Mouse (Mus musculus): Measurements from ENCODE around the gene Gm7029.
"Not testable (repeated sequence)": the region's sequence is repeated elsewhere in the genome, so short reads cannot be mapped to it uniquely, and the experiment has no call there.

Gene Gm7029

GRCm38 (mm10) chr17:33873537-33873936, at the start of gene Gm7029:
Gene Gm7029 (plus strand): TSS chr17:33873837.
- DNase-seq (ENCODE audit: low spot score): not testable (repeated sequence)

GRCm38 (mm10) chr17:33824084-33824996, 49.3 kb upstream of the Gm7029 start, which contains the start of the genes Rps28 and Ndufa7:
Gene Rps28 (minus strand): TSS chr17:33824562.
Gene Ndufa7 (plus strand): TSS chr17:33824572.
- peak; percentile 98 for DNase-seq (ENCODE audit: low spot score)

GRCm38 (mm10) chr17:33824997-33825330, 48.7 kb upstream of the Gm7029 start:
- DNase-seq (ENCODE audit: low spot score): not testable (repeated sequence)

DNA sequence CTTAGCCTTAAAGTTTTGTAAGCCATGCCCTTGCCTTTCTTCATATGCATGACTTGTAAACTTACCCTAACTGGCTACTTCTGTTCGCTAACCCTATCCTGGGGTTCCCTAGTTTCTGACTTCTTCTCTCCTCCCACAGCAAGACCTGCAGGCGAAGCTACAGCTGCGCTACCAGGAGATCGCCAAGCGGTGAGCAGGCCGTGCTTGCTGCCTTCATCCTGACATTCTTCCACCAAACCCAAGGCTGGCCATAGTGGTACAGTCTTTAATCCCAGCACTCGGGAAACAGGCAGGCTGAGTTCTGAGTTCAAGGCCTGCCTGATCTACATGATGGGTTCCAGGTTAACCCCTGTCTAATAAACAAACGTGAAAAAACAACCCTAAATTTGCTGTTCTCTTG, 48.2 kb upstream of the Gm7029 start:
- DNase-seq (ENCODE audit: low spot score): no peak

DNA sequence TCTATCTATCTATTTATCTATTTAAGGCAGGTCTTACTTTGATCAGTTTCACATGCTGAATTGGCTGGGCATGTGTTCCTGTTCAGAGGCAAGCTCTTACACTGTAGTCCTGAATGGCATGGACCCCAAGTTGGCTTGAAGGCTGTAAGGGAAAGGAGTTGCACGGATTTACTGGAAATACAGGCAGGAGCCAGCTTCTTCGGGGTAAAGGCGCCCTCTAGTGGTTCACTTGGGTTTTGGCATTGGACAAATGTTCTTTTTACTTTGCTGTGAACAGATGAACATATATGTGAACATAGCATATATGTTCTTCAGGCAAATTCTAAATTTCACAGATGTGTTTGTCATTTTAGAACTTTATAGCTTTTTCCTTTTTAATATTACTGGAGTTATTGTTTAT, 46.8 kb upstream of the Gm7029 start:
- DNase-seq (ENCODE audit: low spot score): peak; percentile 57

- peak; percentile 63 for DNase-seq (ENCODE audit: low spot score)
Measured at GRCm38 (mm10) chr17:33828892-33829291, 44.7 kb upstream of the Gm7029 start.

GRCm38 (mm10) chr17:33829561-33829960, 44.1 kb upstream of the Gm7029 start:
- DNase-seq (ENCODE audit: low spot score): no peak

DNA sequence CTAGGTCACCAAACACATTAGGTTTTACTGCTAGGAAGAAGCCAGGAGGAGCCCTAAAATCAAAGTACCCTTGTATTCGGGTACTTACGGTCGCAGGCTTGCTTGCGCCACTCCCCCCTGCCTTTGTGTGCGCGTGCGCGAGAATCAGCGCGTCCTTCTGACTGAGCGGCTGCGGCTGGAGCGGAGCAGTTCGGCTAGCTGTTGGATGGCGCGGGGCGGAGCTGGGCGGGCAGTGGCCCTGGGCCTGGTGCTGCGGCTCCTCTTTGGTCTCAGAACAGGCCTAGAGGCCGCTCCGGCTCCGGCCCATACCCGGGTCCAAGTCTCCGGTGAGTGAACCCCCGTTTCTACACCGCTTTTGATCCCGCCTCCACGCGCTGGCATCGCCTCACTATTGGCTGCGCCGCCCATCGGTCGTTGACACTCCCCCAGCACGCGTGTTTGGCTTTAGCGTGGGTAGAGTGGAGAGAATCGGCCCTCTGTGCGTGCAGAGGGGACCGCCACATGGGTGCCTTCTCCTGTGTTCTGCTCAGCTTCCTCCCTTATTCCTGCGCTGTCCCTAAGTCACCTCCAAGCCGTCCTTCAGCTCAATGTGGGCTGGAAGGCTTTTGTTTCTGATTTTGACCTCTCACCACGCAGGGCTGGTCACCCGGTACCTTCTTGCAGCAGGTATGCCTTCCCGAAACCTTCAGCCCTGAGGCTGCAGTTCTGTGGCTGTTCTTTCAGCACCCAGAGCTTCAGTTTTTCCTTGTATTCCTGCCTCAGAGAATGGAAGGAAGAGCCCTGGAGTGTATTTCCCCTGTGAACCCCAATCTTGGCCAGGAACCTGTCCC, 30.5 kb upstream of the Gm7029 start, which contains the start of gene Cd320:
Cd320 (plus strand) TSS at position 126 of the 830 bp plus-strand sequence.
- peak; percentile 89 for DNase-seq (ENCODE audit: low spot score)

- DNase-seq (ENCODE audit: low spot score): no peak
Measured at GRCm38 (mm10) chr17:33844196-33844595, 29.4 kb upstream of the Gm7029 start.

DNA sequence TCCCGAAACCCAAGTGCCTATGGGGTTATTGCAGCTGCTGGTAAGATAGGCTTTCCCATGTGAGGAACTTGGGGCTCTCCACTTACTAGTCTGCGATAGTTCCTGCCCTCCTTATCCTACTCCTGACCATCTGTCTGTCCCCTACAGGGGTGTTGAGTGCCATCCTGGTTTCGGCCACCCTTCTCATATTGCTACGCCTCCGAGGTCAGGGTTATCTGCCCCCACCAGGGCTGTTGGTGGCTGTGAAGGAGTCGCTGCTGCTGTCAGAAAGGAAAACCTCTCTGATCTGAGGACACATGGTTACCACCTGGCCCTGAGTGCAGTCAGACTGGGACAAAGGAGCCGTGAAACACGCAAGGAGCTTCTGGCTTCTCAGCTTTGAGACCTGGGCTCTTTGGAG, 25.5 kb upstream of the Gm7029 start:
- no peak for DNase-seq (ENCODE audit: low spot score)

DNA sequence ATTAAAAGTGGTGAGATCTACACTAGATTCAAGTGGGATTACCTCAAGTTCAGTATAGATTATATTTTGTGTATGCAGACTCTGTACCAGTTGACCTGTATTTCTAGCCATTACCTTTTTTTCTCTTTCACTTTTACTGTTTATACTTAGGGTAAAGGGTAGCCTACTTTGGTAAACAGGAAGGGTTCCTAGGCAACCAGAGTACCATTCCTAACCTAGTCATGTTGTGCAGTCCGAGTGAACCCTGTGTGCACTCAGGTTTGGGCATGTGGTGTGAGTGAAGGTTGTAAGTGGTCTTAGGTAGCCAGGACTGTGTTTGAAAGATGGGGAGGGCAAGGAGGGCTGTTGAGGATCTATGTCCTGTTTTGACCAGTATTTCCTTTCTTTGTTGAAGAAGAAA, 22.3 kb upstream of the Gm7029 start:
- DNase-seq (ENCODE audit: low spot score): no peak

DNA sequence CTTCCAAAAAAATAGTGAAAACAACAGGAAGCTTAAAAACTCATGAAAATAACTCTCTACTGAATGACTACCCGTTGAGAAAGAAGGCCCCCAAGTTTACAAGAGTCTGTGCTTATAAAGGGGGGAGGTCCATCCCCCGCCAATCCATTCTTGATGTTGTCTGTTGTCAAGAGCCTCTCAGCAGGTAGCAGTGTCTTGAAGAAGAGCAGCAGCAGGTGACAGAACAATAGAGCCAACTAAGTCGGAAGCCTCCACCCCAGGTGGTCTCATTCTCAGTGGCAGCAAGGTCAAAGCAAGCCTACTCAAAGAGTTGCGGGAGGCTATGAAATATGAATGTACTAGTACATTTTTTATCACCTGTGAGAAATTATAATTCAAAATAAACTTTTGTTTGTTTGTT, 15.8 kb upstream of the Gm7029 start:
- no peak for DNase-seq (ENCODE audit: low spot score)

DNA sequence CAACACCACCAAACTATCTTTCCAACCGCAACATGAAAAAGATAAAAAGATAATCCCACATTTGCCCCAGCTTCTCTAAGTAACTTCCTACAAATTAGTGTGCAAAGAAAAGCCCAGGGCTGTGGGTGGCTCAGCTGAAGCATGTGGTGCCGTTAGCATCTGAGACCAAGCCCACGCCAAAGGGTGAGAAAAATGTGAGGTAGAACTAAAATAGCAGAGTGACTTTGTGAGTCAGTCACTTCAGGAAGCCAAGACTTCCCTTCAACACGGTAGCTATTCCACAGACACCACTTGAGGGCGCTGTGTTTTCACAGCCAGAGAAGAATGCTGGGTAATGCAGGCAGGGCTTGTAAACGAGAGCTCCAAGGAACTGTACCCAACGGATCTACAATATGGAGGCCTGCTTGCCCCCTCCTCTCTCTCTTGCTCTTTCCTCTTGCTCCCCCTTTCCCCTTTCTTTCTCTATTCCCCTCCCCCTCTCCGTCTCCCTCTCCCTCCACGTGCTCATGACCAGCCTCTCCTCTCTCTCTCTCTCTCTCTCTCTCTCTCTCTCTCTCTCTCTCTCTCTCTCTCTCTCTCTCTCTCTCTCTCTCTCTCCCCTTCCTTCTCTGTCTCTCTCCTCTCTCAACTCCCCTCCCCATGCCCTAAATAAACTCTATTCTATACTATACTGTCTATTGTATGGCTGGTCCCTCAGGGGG, 8.2 kb upstream of the Gm7029 start:
- peak; percentile 22 for DNase-seq (ENCODE audit: low spot score)

DNA sequence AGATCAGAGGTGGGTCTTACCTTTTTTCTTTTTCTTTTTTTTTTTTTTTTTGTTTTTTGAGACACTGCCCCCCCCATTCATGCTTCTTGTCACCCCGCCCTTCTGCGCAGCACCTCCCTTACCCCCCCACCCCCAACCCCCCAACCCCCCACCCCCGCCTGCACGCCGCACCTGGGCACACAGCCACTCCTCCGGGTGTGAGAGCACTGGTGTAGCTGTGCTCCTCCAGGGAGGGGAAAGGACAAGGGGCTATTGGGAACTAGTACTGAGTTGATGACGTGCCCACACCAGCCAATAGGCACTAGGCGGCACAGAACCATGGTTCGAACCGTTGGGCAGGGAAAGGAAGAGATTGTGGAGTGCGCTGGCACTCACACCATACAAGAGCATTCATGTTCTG, 774 bp downstream of the Gm7029 start:
- no peak for DNase-seq (ENCODE audit: low spot score)

GRCm38 (mm10) chr17:33875797-33876196, 2.2 kb downstream of the Gm7029 start:
- not testable (repeated sequence) for DNase-seq (ENCODE audit: low spot score)

DNA sequence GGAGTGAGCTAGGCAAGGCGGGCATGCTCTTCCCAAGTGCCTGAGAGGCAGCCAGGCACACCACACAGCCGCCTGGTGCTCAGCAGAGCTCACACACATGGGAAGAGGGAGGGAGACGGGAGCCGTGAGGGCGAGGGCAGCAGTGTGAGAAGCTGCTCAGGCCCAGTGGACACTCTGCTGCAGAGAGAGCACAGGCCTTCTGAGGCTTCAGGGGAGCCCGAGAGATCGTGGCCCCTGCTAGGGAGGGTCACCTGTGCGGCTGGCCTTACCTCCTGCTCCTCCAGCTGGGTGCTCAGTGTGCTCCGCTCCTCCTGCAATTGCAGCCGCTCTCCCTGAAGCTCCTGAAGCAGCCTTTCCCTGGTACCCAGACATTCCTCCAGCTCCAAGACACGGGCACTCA, 10.7 kb downstream of the Gm7029 start:
- not testable (repeated sequence) for DNase-seq (ENCODE audit: low spot score)

DNA sequence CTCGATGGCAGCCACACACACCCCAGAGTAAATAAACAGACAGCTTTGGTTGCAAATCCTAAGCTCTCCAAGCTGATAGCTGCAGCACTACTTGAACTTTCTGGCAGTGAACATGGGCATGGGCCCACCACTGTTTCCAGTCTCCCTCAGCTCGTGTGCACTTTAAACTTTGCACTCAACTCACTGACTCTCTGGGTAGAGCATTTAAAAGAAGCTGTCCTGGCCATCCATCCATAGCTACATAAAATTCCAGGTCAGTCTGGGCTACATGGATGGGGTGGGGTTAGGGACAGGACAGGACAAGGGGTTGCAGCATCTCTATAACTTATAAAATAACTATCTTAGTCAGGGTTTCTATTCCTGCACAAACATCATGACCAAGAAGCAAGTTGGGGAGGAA, 14.2 kb downstream of the Gm7029 start:
- not testable (repeated sequence) for DNase-seq (ENCODE audit: low spot score)

- DNase-seq (ENCODE audit: low spot score): not testable (repeated sequence)
Measured at GRCm38 (mm10) chr17:33888230-33888629, 14.6 kb downstream of the Gm7029 start.

- not testable (repeated sequence) for DNase-seq (ENCODE audit: low spot score)
Measured at GRCm38 (mm10) chr17:33889941-33890532, 16.4 kb downstream of the Gm7029 start.

DNA sequence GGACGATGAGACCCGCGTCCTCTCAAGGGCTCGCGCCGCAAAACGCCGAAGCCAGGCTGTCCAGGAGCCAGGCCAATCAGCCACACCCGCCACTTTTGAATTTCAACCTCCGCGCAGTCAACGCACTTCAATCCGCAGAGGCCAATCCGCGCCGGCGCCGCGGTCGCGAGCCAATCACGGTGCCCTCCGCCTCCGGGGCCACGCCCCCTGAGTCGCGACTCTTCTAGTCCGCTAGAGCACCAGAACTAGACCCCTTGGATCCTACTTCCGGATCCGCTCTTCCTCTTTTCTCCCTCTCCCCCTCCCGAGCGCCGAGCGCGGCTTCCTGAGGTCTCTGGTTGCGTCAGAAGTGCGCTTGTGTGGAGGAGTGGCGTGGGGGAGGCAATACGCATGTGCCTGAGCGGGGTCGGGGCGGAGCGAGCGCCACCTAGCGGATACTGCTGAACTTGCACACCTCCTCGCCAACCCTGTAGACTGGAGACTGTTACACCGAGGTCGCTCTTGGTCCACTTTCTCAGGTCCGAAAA, 17.0 kb downstream of the Gm7029 start, which contains the start of gene Kifc1:
Kifc1 (minus strand) TSS at position 129 of the 527 bp plus-strand sequence.
- DNase-seq (ENCODE audit: low spot score): peak; percentile 99

DNA sequence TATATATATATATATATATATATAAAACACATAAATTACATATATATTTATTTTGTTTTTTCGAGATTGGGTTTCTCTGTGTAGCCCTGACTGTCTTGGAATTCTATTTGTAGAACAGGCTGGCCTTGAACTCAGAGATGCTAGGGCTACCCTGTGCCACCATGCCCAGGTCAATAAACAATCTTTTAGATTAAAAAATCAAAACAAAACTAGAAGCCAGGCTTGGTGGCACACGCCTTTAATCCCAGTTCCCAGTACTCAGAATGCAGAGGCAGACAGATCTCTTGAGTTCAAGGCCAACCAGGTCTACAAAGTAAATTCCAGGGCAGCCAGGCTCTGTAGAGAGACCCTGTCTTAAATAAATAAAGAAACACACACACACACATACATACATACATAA, 17.7 kb downstream of the Gm7029 start:
- DNase-seq (ENCODE audit: low spot score): no peak
